Mouse (Mus musculus) hematopoietic stem cell, adult 5-6 weeks (primary cell): ENCODE data around the gene Aldh4a1. TPM values are rescaled to one million over a fixed set of nuclear protein-coding genes. Genes with fewer than 3 reads are reported as not detected.

Source experiments
- ATAC-seq, 2 experiments: fragments of 125-278 bp in 1 of 2; replicated peaks in 1 of 2; 2 replicates each; pipeline ENCODE4 v1.8.0; 2016 to 2017; ENCODE audit warnings: inconsistent platforms in 2 of 2, mild to moderate bottlenecking in 2 of 2, moderate number of reproducible peaks in 2 of 2, low read depth in 1 of 2, moderate TSS enrichment in 1 of 2; ENCODE audit not compliant: low FRiP score in 2 of 2, poor library complexity in 2 of 2, severe bottlenecking in 2 of 2, insufficient read depth in 1 of 2, low TSS enrichment in 1 of 2
- total RNA-seq: library from RNA; stranded (forward); fragments of 172-1452, 232-1000 nt; gene quantifications from 2 replicates; pipeline ENCODE4 v1.2.3, GENCODE M21; 2017

Gene Aldh4a1
- total RNA-seq, 1 experiment from 2014 or later, result 5.7 TPM

- 0 out of 4 replicates have a peak, but pooled peaks of 1 of the 2 experiments have one; percentile 32 for ATAC-seq
These were observed 13.7 kb upstream of the Aldh4a1 start for GRCm38 (mm10) chr4:139608975-139609374.

- ATAC-seq, result no peak
These were observed 11.7 kb upstream of the Aldh4a1 start for GRCm38 (mm10) chr4:139610954-139611353.

- ATAC-seq, result peak in 1 of 2 experiments; percentile 37; a peak in 1 of 4 replicates
These were observed 11.1 kb upstream of the Aldh4a1 start for GRCm38 (mm10) chr4:139611542-139611953.

GRCm38 (mm10) chr4:139614524-139615260 lies 8.0 kb upstream of the Aldh4a1 start:
- no peak for ATAC-seq

- ATAC-seq, result peak; percentile 95 to 97
These were observed 6.2 kb upstream of the Aldh4a1 start for GRCm38 (mm10) chr4:139616276-139617000.

- ATAC-seq, result no peak
These were observed 5.7 kb upstream of the Aldh4a1 start for GRCm38 (mm10) chr4:139617001-139617364.

GRCm38 (mm10) chr4:139619765-139620164 lies 2.9 kb upstream of the Aldh4a1 start:
- ATAC-seq, result no peak

GRCm38 (mm10) chr4:139623434-139624115 lies 909 bp downstream of the Aldh4a1 start:
- ATAC-seq, result no peak

GRCm38 (mm10) chr4:139624116-139624489 lies 1.4 kb downstream of the Aldh4a1 start:
- no peak for ATAC-seq

GRCm38 (mm10) chr4:139624706-139625105 lies 2.0 kb downstream of the Aldh4a1 start:
- no peak for ATAC-seq

GRCm38 (mm10) chr4:139627361-139627760 lies 4.7 kb downstream of the Aldh4a1 start:
- ATAC-seq, result no peak

GRCm38 (mm10) chr4:139630171-139630570 lies 7.5 kb downstream of the Aldh4a1 start:
- ATAC-seq, result no peak

GRCm38 (mm10) chr4:139631141-139631540 lies 8.5 kb downstream of the Aldh4a1 start:
- no peak for ATAC-seq

- no peak for ATAC-seq
These were observed 9.0 kb downstream of the Aldh4a1 start for GRCm38 (mm10) chr4:139631569-139632253.

GRCm38 (mm10) chr4:139632254-139632580 lies 9.6 kb downstream of the Aldh4a1 start:
- no peak for ATAC-seq

GRCm38 (mm10) chr4:139636373-139636772 lies 13.7 kb downstream of the Aldh4a1 start:
- ATAC-seq, result peak in 1 of 2 experiments; percentile 39; a peak in 1 of 4 replicates

GRCm38 (mm10) chr4:139637847-139638246 lies 15.2 kb downstream of the Aldh4a1 start:
- ATAC-seq, result no peak

GRCm38 (mm10) chr4:139638356-139638755 lies 15.7 kb downstream of the Aldh4a1 start:
- no peak for ATAC-seq
